Mouse (Mus musculus) kidney, embryonic 15.5 days (tissue): Measurements from ENCODE around the gene Cldn2. TPM values are rescaled to one million over a fixed set of nuclear protein-coding genes. Genes with fewer than 3 reads are reported as not detected.

Experiments
- ATAC-seq: fragments of 200-750 bp; cut with Nextera tagmentation; replicated peaks from 2 replicates; pipeline ENCODE4 v1.8.0; 2017; ENCODE audit warnings: moderate TSS enrichment; ENCODE audit not compliant: low FRiP score
- H3K27ac ChIP-seq: fragments of 300-500 bp; sonication (generic); 2 replicates; pipeline ENCODE4 v1.5.1; 2015; ENCODE audit warnings: mild to moderate bottlenecking, inconsistent platforms
- H3K27me3 ChIP-seq: fragments of 300-500 bp; sonication (generic); 2 replicates; pipeline ENCODE4 v1.6.1; 2015; ENCODE audit warnings: inconsistent platforms
- H3K36me3 ChIP-seq: fragments of 300-500 bp; sonication (generic); 2 replicates; pipeline ENCODE4 v1.6.1; 2015; ENCODE audit warnings: inconsistent platforms
- H3K4me1 ChIP-seq: fragments of 300-500 bp; sonication (generic); 2 replicates; pipeline ENCODE4 v1.6.1; 2015; ENCODE audit warnings: inconsistent platforms
- H3K4me2 ChIP-seq: fragments of 300-500 bp; sonication (generic); 2 replicates; pipeline ENCODE4 v1.6.1; 2015; ENCODE audit warnings: moderate library complexity, mild to moderate bottlenecking, inconsistent platforms
- H3K4me3 ChIP-seq: fragments of 300-500 bp; sonication (generic); replicated peaks from 2 replicates; pipeline ENCODE4 v1.5.1; 2015; ENCODE audit warnings: mild to moderate bottlenecking, inconsistent platforms
- H3K9ac ChIP-seq: fragments of 300-500 bp; sonication (generic); 2 replicates; pipeline ENCODE4 v1.6.1; 2015; ENCODE audit warnings: mild to moderate bottlenecking, inconsistent platforms
- H3K9me3 ChIP-seq: fragments of 300-500 bp; sonication (generic); replicated peaks from 2 replicates; pipeline ENCODE4 v1.6.1; 2016; ENCODE audit warnings: inconsistent platforms
- WGBS: fragments of 180-500 bp; shearing (Covaris S2); methylation state at CpG from one replicate; pipeline ENCODE4 v1.1.7; 2015; ENCODE audit warnings: mixed read lengths; 5-methylcytosine and 5-hydroxymethylcytosine counted together
- polyA plus RNA-seq: library from polyadenylated mRNA; unstranded; fragments of >200 nt; fragmentation: Nextera tagmentation; extraction: Ambion mirVana; gene quantifications from 2 replicates; pipeline ENCODE4 v1.2.1, GENCODE M21; 2015

Cldn2 gene
- polyA plus RNA-seq, 1 experiment from 2014 or later: 31.2 TPM

DNA sequence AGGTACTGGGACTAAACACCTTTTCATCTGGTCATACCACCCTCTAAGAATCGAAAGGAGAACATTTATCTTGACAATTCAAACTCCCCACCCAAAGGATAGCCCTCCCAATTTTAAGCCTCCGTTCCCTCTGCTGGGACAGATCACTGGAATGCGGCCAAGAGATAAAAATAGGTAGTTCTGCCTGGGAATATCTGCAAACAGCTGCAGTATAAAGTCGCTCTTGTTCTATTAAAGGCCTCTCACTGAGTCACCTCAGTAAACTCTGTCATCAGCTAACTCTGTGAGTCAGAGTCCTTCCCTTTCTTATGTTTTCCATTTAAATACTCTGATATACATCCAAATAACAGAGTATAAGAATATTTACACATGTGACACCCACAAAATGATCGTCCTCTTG lies 58.8 kb downstream of the Cldn2 start:
- no peak overlapping the region for H3K27ac ChIP-seq
- H3K9ac ChIP-seq: no peak overlapping the region
- H3K4me1 ChIP-seq: no peaks in the 10 kb centered on the region
- H3K4me2 ChIP-seq: no peak overlapping the region
- H3K36me3 ChIP-seq: no peaks in the 10 kb centered on the region
- H3K27me3 ChIP-seq: peaks cover 18% of the 10 kb centered on the region
- H3K4me3 ChIP-seq: no peak overlapping the region
- ATAC-seq: no peak
- H3K9me3 ChIP-seq: no peaks in the 10 kb centered on the region
- 76% methylated on average over 5 of the region's 5 CpGs for WGBS

Other genes with a start within 250 kb of the Cldn2 start
- gene Rnf128, start 237.5 kb upstream of the Cldn2 start, polyA plus RNA-seq: 35.9 and 38.5 TPM in 2 replicates
- 3.0 and 3.3 TPM in 2 replicates for gene Tbc1d8b, start 115.8 kb upstream of the Cldn2 start, polyA plus RNA-seq
- gene Gm15013, start 86.3 kb upstream of the Cldn2 start, polyA plus RNA-seq: 0.28 TPM in 1 of 2 replicates, not detected in the other
- gene Ripply1, start 18.5 kb upstream of the Cldn2 start, polyA plus RNA-seq: 0.42 TPM in 1 of 2 replicates, not detected in the other
- 12.7 and 13.8 TPM in 2 replicates for gene Morc4, start 70.8 kb downstream of the Cldn2 start, polyA plus RNA-seq
- 4.5 and 4.6 TPM in 2 replicates for gene Rbm41, start 197.8 kb downstream of the Cldn2 start, polyA plus RNA-seq